Mouse (Mus musculus) neural tube, embryonic 15.5 days (tissue): ENCODE data around the gene Cep350. TPM values are rescaled to one million over a fixed set of nuclear protein-coding genes. Genes with fewer than 3 reads are reported as not detected.
"Not testable (repeated sequence)": the region's sequence is repeated elsewhere in the genome, so short reads cannot be mapped to it uniquely, and the experiment has no call there.

Source experiments
- ATAC-seq: fragments of 200-750 bp; cut with Nextera tagmentation; 2 replicates; pipeline ENCODE4 v1.8.0; 2017; ENCODE audit warnings: mild to moderate bottlenecking, moderate TSS enrichment, moderate library complexity; ENCODE audit not compliant: low FRiP score
- H3K27ac ChIP-seq: fragments of 300-500 bp; sonication (generic); replicated peaks from 2 replicates; pipeline ENCODE4 v1.5.1; 2015; ENCODE audit warnings: mild to moderate bottlenecking, inconsistent platforms
- H3K27me3 ChIP-seq: fragments of 300-500 bp; sonication (generic); replicated peaks from 2 replicates; pipeline ENCODE4 v1.6.1; 2015; ENCODE audit warnings: inconsistent platforms
- H3K36me3 ChIP-seq: fragments of 300-500 bp; sonication (generic); 2 replicates; pipeline ENCODE4 v1.6.1; 2015; ENCODE audit warnings: inconsistent platforms
- H3K4me1 ChIP-seq: fragments of 300-500 bp; sonication (generic); 2 replicates; pipeline ENCODE4 v1.6.1; 2015; ENCODE audit warnings: inconsistent platforms
- H3K4me2 ChIP-seq: fragments of 300-500 bp; sonication (generic); 2 replicates; pipeline ENCODE4 v1.6.1; 2015; ENCODE audit warnings: inconsistent platforms, mild to moderate bottlenecking, moderate library complexity
- H3K4me3 ChIP-seq: fragments of 300-500 bp; sonication (generic); replicated peaks from 2 replicates; pipeline ENCODE4 v1.5.1; 2015; ENCODE audit warnings: mild to moderate bottlenecking, inconsistent platforms
- H3K9ac ChIP-seq: fragments of 300-500 bp; sonication (generic); replicated peaks from 2 replicates; pipeline ENCODE4 v1.6.1; 2015; ENCODE audit warnings: mild to moderate bottlenecking, inconsistent platforms
- H3K9me3 ChIP-seq: fragments of 300-500 bp; sonication (generic); replicated peaks from 2 replicates; pipeline ENCODE4 v1.6.1; 2016; ENCODE audit warnings: inconsistent platforms
- WGBS: fragments of 180-500 bp; shearing (Covaris S2); methylation state at CpG from one replicate; pipeline ENCODE4 v1.1.7; 2015; ENCODE audit warnings: mixed read lengths; 5-methylcytosine and 5-hydroxymethylcytosine counted together
- polyA plus RNA-seq: library from polyadenylated mRNA; unstranded; fragments of >200 nt; fragmentation: Nextera tagmentation; extraction: Ambion mirVana; gene quantifications from 2 replicates; pipeline ENCODE4 v1.2.1, GENCODE M21; 2015

Gene Cep350
- polyA plus RNA-seq, 1 experiment from 2014 or later = 9.1 TPM

GRCm38 (mm10) chr1:155974931-155975330 lies 1.9 kb upstream of the Cep350 start:
- H3K9me3 ChIP-seq = no peaks in the 10 kb centered on the region
- no peak overlapping the region for H3K4me2 ChIP-seq
- no peaks in the 10 kb centered on the region for H3K36me3 ChIP-seq
- no peaks in the 10 kb centered on the region for H3K27me3 ChIP-seq
- peaks cover 27% of the 10 kb centered on the region for H3K4me1 ChIP-seq
- WGBS = 61% methylated on average over 2 of the region's 2 CpGs
- H3K27ac ChIP-seq = no peak overlapping the region
- no peak for ATAC-seq
- H3K9ac ChIP-seq = no peak overlapping the region
- H3K4me3 ChIP-seq = no peak overlapping the region

- H3K4me3 ChIP-seq = peak overlapping the region; percentile 98
- H3K36me3 ChIP-seq = no peaks in the 10 kb centered on the region
- no peaks in the 10 kb centered on the region for H3K27me3 ChIP-seq
- H3K4me1 ChIP-seq = peaks cover 35% of the 10 kb centered on the region
- H3K4me2 ChIP-seq = peak overlapping the region; percentile 71
- no peaks in the 10 kb centered on the region for H3K9me3 ChIP-seq
- H3K9ac ChIP-seq = peak overlapping the region; percentile 66
- 5% methylated on average over 19 of the region's 19 CpGs for WGBS
- peak; percentile 30 for ATAC-seq
- peak overlapping the region; percentile 99 for H3K27ac ChIP-seq
Observed at GRCm38 (mm10) chr1:155973719-155974379, 794 bp upstream of the Cep350 start.

DNA sequence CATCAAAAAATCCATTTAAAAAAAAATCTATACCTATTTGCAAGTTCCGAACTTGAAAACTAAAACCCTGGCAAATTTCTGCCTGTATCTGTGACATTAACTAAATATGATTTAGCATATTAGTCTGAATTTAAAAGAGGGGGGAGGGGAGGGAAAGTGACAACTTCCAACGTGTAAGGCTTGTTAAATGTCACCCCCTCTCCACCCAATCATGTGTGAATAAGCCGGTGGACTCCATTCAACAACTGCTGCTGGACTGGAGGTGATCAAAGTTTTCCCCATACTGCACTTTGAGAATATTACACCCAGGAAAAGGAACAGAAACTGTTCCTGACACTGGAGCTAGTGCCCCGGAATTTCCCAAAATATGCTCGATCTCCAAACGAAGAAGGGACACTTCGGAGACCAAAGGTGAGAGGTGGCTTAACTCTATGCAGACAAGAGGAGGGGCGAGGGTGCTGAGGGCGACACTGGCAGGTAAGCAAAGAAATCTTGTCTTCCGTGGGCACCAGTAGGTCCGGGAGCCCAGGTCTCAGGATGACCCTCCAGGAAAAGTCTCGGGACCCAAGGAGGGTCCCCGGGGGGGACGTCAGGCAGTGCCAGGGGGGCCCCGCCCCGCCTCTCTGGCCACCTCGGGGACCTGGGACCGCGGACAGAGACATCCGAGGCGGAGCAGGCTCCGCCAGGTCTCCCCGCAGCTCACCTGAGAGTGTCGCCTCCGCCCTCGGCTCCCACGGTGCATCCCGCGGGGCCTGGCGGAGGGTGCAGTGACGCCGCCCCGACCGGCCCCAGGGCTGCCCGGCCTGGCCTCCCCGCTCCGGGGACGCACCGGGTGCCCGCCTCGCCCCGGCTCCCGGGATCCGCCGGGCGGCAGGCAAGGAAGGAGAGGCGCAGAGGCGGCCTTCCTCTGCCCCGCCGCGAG lies 648 bp downstream of the Cep350 start:
- peaks cover 36% of the 10 kb centered on the region for H3K4me1 ChIP-seq
- no peaks in the 10 kb centered on the region for H3K36me3 ChIP-seq
- peak overlapping the region; percentile 73 for H3K4me2 ChIP-seq
- 2% methylated on average over 49 of the region's 51 CpGs for WGBS
- peak overlapping the region; percentile 98 for H3K4me3 ChIP-seq
- no peaks in the 10 kb centered on the region for H3K27me3 ChIP-seq
- peak overlapping the region; percentile 100 for H3K9ac ChIP-seq
- peak overlapping the region; percentile 99 for H3K27ac ChIP-seq
- no peaks in the 10 kb centered on the region for H3K9me3 ChIP-seq
- ATAC-seq = peak; percentile 18

GRCm38 (mm10) chr1:155949170-155949569 lies 23.9 kb downstream of the Cep350 start:
- H3K36me3 ChIP-seq = peaks cover 59% of the 10 kb centered on the region

DNA sequence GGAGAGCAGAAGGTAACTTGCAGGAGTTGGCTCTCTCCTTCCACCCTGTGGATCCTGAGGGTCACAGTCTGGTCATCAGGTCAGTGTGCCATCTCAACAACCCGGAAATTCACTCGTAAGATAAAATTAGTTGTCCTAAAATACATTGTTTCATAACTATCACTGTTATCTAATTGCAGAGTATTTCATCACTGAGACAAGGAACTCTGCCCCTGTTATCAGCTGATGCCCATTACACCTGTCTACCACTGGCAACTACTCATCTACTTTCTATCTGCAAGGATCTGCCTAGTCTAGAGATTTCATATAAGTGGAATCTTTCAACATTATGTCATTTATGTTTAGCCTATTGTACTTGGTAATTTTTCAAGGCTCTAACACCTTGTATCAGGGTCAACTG lies 28.7 kb downstream of the Cep350 start:
- Histone ChIP-seq H3K9ac (no peak overlapping the region), H3K4me3 (no peak overlapping the region), H3K27me3 (no peaks in the 10 kb centered on the region), H3K4me1 (no peaks in the 10 kb centered on the region), H3K4me2 (no peak overlapping the region), H3K27ac (no peak overlapping the region), H3K9me3 (no peaks in the 10 kb centered on the region), H3K36me3 (peaks cover 48% of the 10 kb centered on the region)
- WGBS = 89% methylated on average over 2 of the region's 2 CpGs
- no peak for ATAC-seq

More at GRCm38 (mm10) chr1:155949170-155949569, 23.9 kb downstream of the Cep350 start:
- H3K27ac ChIP-seq = no peak overlapping the region
- no peaks in the 10 kb centered on the region for H3K27me3 ChIP-seq
- no peaks in the 10 kb centered on the region for H3K4me1 ChIP-seq
- WGBS = 94% methylated on average over 2 of the region's 2 CpGs
- no peak overlapping the region for H3K4me2 ChIP-seq
- H3K9me3 ChIP-seq = no peaks in the 10 kb centered on the region
- no peak for ATAC-seq
- no peak overlapping the region for H3K4me3 ChIP-seq
- no peak overlapping the region for H3K9ac ChIP-seq

DNA sequence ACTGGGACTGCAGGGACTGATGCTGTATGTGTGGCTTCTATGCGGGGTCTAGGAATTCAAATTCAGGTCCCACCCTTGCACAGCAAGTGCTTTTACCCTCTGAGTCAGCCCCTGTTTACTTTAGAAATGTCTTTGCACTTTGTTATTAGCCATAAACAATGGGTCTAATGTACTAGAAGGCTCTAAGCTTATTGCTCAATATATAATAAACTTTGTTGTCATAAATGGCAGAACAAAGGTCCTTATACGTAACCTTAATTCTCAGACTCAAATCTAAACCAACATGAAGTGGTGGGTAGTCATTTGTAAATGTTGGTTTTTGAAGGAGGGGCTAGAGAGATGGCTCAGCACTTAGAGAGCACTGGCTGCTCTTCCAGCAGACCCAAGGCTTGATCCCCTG lies 35.6 kb downstream of the Cep350 start:
- Histone ChIP-seq H3K9me3 (no peaks in the 10 kb centered on the region), H3K4me1 (no peaks in the 10 kb centered on the region), H3K9ac (no peak overlapping the region), H3K36me3 (peaks cover 57% of the 10 kb centered on the region), H3K4me3 (no peak overlapping the region), H3K27ac (no peak overlapping the region), H3K27me3 (no peaks in the 10 kb centered on the region), H3K4me2 (no peak overlapping the region)
- WGBS = 99% methylated on average over 2 of the region's 2 CpGs
- ATAC-seq = no peak

GRCm38 (mm10) chr1:155934702-155935101 lies 38.4 kb downstream of the Cep350 start:
- Histone ChIP-seq H3K9ac (no peak overlapping the region), H3K9me3 (no peaks in the 10 kb centered on the region), H3K27me3 (no peaks in the 10 kb centered on the region), H3K4me1 (no peaks in the 10 kb centered on the region), H3K4me2 (no peak overlapping the region), H3K36me3 (peaks cover 53% of the 10 kb centered on the region), H3K27ac (no peak overlapping the region), H3K4me3 (no peak overlapping the region)
- WGBS = 77% methylated on average over 2 of the region's 2 CpGs
- ATAC-seq = no peak

DNA sequence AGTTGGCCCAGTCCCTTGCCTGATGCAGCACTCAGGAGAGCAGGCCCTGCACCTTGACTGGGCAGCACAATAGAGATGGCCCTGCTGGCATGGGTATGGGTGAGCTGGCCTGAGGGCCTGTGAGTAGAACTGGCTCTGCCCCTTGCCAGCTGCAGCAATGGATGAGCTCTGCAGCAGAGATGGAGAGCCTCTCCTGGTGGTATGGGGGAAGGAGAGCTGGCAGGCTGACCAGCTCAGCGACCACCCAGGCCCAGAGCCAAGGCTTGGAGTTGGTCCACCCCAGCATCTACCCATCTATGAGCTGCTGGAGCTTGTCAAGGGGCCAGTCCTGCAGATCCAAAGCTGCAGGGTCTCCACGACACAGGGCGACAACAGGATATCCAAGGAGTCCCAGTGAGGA lies 69.5 kb downstream of the Cep350 start:
- Histone ChIP-seq H3K27ac (no peak overlapping the region), H3K9ac (no peak overlapping the region), H3K27me3 (no peaks in the 10 kb centered on the region), H3K4me1 (no peaks in the 10 kb centered on the region), H3K36me3 (peaks cover 79% of the 10 kb centered on the region), H3K4me2 (no peak overlapping the region), H3K9me3 (no peaks in the 10 kb centered on the region), H3K4me3 (no peak overlapping the region)
- 91% methylated on average over 3 of the region's 3 CpGs for WGBS
- no peak for ATAC-seq

DNA sequence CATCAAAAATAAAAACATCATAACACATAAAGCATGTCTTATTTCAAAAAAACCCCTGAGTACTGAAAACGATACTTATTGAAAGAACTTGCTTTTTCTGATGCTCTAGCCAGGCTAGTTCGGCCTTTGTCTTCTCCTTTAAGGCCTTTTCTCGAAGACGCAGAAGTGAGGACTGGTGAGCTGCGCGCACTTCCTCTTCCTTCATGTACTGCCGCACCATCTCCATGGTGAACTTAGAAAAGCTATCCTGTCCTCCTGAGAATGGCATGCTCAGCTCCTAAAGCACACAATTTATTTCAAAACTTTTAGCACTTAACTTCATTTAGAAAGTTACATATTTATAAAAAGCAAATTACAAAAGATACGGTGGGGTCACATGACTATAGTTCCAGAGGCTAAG lies 71.7 kb downstream of the Cep350 start:
- Histone ChIP-seq H3K36me3 (peaks cover 73% of the 10 kb centered on the region), H3K4me3 (no peak overlapping the region), H3K27me3 (no peaks in the 10 kb centered on the region), H3K9me3 (no peaks in the 10 kb centered on the region), H3K27ac (no peak overlapping the region), H3K4me2 (no peak overlapping the region), H3K4me1 (no peaks in the 10 kb centered on the region), H3K9ac (no peak overlapping the region)
- WGBS = 95% methylated on average over 8 of the region's 8 CpGs
- ATAC-seq = no peak

DNA sequence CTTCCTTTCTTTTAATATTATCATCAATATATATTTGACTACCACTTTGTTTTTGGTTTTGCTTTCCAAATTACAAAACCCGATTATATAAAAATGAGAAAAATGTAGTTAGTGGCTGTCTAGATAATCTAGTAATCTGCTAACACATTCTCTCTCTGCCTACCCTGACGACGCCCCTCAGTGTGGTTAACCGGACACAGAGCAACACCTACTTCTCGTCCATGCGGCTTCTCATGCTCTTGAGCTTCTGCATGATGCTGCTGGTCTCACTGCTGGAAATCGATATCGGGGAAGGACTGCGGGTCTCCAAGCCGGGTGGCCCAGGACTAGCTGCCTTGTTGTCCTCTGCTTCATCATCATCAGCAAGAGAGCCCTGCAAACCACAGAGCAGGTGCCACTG lies 78.7 kb downstream of the Cep350 start:
- Histone ChIP-seq H3K9ac (no peak overlapping the region), H3K4me2 (no peak overlapping the region), H3K27ac (no peak overlapping the region), H3K36me3 (peaks cover 63% of the 10 kb centered on the region), H3K27me3 (no peaks in the 10 kb centered on the region), H3K4me1 (no peaks in the 10 kb centered on the region), H3K9me3 (no peaks in the 10 kb centered on the region), H3K4me3 (no peak overlapping the region)
- no peak for ATAC-seq
- WGBS = 96% methylated on average over 10 of the region's 10 CpGs

DNA sequence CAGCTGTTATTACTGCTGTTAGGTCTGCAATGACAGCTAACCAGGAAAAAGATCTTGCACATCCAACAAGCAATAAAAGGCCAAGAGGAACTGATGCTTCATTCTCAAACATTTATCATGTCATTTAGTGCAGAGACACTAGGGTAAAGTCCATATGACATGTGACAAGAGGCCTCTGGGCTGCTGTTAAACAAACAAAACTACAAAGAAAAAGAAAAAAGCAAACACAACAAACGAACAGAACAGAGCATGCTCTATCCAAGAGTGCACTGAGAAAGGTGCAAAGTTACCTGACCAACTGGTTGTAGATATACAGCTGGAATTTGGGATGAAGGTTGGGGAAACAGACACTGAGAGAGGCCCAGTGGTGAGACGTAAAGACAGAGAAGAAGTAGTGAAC lies 86.2 kb downstream of the Cep350 start:
- no peak for ATAC-seq
- Histone ChIP-seq H3K9ac (no peak overlapping the region), H3K4me3 (no peak overlapping the region), H3K27ac (no peak overlapping the region), H3K4me1 (no peaks in the 10 kb centered on the region), H3K4me2 (no peak overlapping the region), H3K27me3 (no peaks in the 10 kb centered on the region), H3K36me3 (peaks cover 49% of the 10 kb centered on the region), H3K9me3 (no peaks in the 10 kb centered on the region)
- WGBS = 85% methylated on average over 2 of the region's 2 CpGs

GRCm38 (mm10) chr1:155882646-155883231 lies 90.3 kb downstream of the Cep350 start:
- not testable (repeated sequence) for H3K4me1 ChIP-seq, ATAC-seq, H3K4me3 ChIP-seq, H3K4me2 ChIP-seq, H3K9me3 ChIP-seq, H3K27me3 ChIP-seq, H3K9ac ChIP-seq, H3K27ac ChIP-seq
- 90% methylated on average over 3 of the region's 3 CpGs for WGBS
- H3K36me3 ChIP-seq = peaks cover 45% of the 10 kb centered on the region
